Mouse (Mus musculus): ENCODE data around the gene AC129217.1. TPM values are rescaled to one million over a fixed set of nuclear protein-coding genes. Genes with fewer than 3 reads are reported as not detected.

The AC129217.1 gene
- total RNA-seq, 2 experiments from 2014 or later: 3.4 TPM; not detected in 1

- no peak overlapping the region for H3K27ac ChIP-seq
- DNase-seq (ENCODE audit: low spot score in 2 of 2): no peak
- TF ChIP-seq CTCF (conservative IDR thresholded peaks at IDR 0.05): no peak
- H3K4me3 ChIP-seq: no peak overlapping the region
Observed at GRCm38 (mm10) chr19:8886916-8887584, 57.5 kb downstream of the AC129217.1 start.

GRCm38 (mm10) chr19:8887585-8888463, 58.3 kb downstream of the AC129217.1 start:
- Histone ChIP-seq H3K4me3 (peak overlapping the region; percentile 64), H3K27ac (peak overlapping the region; percentile 94)
- DNase-seq (ENCODE audit: low spot score in 2 of 2): no peak
- no peak for TF ChIP-seq CTCF (conservative IDR thresholded peaks at IDR 0.05)

- DNase-seq (ENCODE audit: low spot score in 2 of 2): peak; percentile 94 to 95
- peak within 1 kb of the TSS; percentile 64 for H3K4me3 ChIP-seq
- peak within 1 kb of the TSS; percentile 94 for H3K27ac ChIP-seq
- no peak for TF ChIP-seq CTCF (conservative IDR thresholded peaks at IDR 0.05)
Observed at GRCm38 (mm10) chr19:8888511-8889385, 59.2 kb downstream of the AC129217.1 start, which contains the start of the genes 1810009A15Rik and Gm49416. Gene 1810009A15Rik, plus strand, starts transcription at chr19:8888853. Gene Gm49416, plus strand, starts transcription at chr19:8888926.

Small RNA genes lying within 50 kb of the gene (microRNA-seq; reads per million reads assigned to microRNA genes)
- 0 reads per million in 2 experiments for gene Mir5136

Other genes starting within 250 kb of the AC129217.1 start
- 1 to 10 TPM; 6.6 to 9.7 TPM for gene Slc22a8, start 238.5 kb upstream of the AC129217.1 start, total RNA-seq (2021)
- gene Slc22a6, start 211.7 kb upstream of the AC129217.1 start, total RNA-seq (2021): 1 to 10 TPM; 2.2 to 2.8 TPM
- gene Chrm1, start 166.0 kb upstream of the AC129217.1 start, total RNA-seq (2021): 100 to 1,000 TPM; 179 to 190 TPM
- gene Slc3a2, start 106.4 kb upstream of the AC129217.1 start, total RNA-seq (2021): 100 to 1,000 TPM; 149 to 151 TPM
- gene Wdr74, start 93.9 kb upstream of the AC129217.1 start, total RNA-seq (2021): 10 to 100 TPM; 47.4 to 55.0 TPM
- gene 1700092M07Rik, start 89.1 kb upstream of the AC129217.1 start, total RNA-seq (2021): 1 to 10 TPM; 1.5 to 3.4 TPM
- gene Stx5a, start 88.4 kb upstream of the AC129217.1 start, total RNA-seq (2021): 10 to 100 TPM; 69.5 to 78.4 TPM
- 100 to 1,000 TPM; 102 to 106 TPM for gene Nxf1, start 72.7 kb upstream of the AC129217.1 start, total RNA-seq (2021)
- 10 to 100 TPM; 75.4 to 82.7 TPM for gene Tmem223, start 58.8 kb upstream of the AC129217.1 start, total RNA-seq (2021)
- gene Tmem179b, start 55.3 kb upstream of the AC129217.1 start, total RNA-seq (2021): 1 to 10 TPM; 7.4 to 7.7 TPM
- gene Taf6l, start 43.4 kb upstream of the AC129217.1 start, total RNA-seq (2021): 10 to 100 TPM; 15.7 to 18.4 TPM
- 100 to 1,000 TPM; 113 to 120 TPM for gene Polr2g, start 31.2 kb upstream of the AC129217.1 start, total RNA-seq (2021)
- 1 to 10 TPM; 5.8 to 6.5 TPM for gene Zbtb3, start 27.2 kb upstream of the AC129217.1 start, total RNA-seq (2021)
- 10 to 100 TPM; 36.5 to 37.9 TPM for gene Ttc9c, start 10.4 kb upstream of the AC129217.1 start, total RNA-seq (2021)
- 100 to 1,000 TPM; 123 to 127 TPM for gene Hnrnpul2, start 9.8 kb upstream of the AC129217.1 start, total RNA-seq (2021)
- 100 to 1,000 TPM; 101 TPM for gene Bscl2, start 7.7 kb downstream of the AC129217.1 start, total RNA-seq (2021)
- gene Gng3, start 9.4 kb downstream of the AC129217.1 start, total RNA-seq (2021): 100 to 1,000 TPM; 160 TPM
- gene Lrrn4cl, start 21.0 kb downstream of the AC129217.1 start, total RNA-seq (2021): under 1 TPM; 0.32 to 0.44 TPM
- gene Ubxn1, start 41.7 kb downstream of the AC129217.1 start, total RNA-seq (2021): 100 to 1,000 TPM in 1 of 2 experiments, 10 to 100 TPM in 1; 93.5 to 100 TPM
- 10 to 100 TPM; 32.5 to 32.8 TPM for gene Uqcc3, start 51.1 kb downstream of the AC129217.1 start, total RNA-seq (2021)
- 1 to 10 TPM; 4.8 to 6.6 TPM for gene Lbhd1, start 54.0 kb downstream of the AC129217.1 start, total RNA-seq (2021)
- not detected for gene Gm49403, start 54.2 kb downstream of the AC129217.1 start, total RNA-seq (2021)
- 10 to 100 TPM; 25.3 to 30.0 TPM for gene 1810009A15Rik, start 59.1 kb downstream of the AC129217.1 start, total RNA-seq (2021)
- gene Gm49416, start 59.2 kb downstream of the AC129217.1 start, total RNA-seq (2021): 1 to 10 TPM; 2.0 to 2.9 TPM
- gene Ints5, start 63.2 kb downstream of the AC129217.1 start, total RNA-seq (2021): 10 to 100 TPM; 24.4 to 25.6 TPM
- 100 to 1,000 TPM; 114 to 118 TPM for gene Ganab, start 68.3 kb downstream of the AC129217.1 start, total RNA-seq (2021)
- 100 to 1,000 TPM; 167 to 191 TPM for gene B3gat3, start 90.6 kb downstream of the AC129217.1 start, total RNA-seq (2021)
- gene Rom1, start 99.6 kb downstream of the AC129217.1 start, total RNA-seq (2021): 1 to 10 TPM; 4.4 to 5.7 TPM
- 10 to 100 TPM; 11.5 to 11.7 TPM for gene Eml3, start 99.8 kb downstream of the AC129217.1 start, total RNA-seq (2021)
- 10 to 100 TPM; 58.0 to 68.7 TPM for gene Mta2, start 112.1 kb downstream of the AC129217.1 start, total RNA-seq (2021)
- 10 to 100 TPM; 20.7 to 20.8 TPM for gene Tut1, start 124.1 kb downstream of the AC129217.1 start, total RNA-seq (2021)
- gene Eef1g, start 137.3 kb downstream of the AC129217.1 start, total RNA-seq (2021): 100 to 1,000 TPM; 238 to 242 TPM
- gene Ahnak, start 159.5 kb downstream of the AC129217.1 start, total RNA-seq (2021): 10 to 100 TPM; 19.4 to 21.9 TPM

Data from layer of hippocampus, adult 2 months (tissue).